Mouse (Mus musculus): ENCODE results near the gene Gls2.

- TF ChIP-seq CTCF (IDR thresholded peaks at IDR 0.05; ENCODE audit: control insufficient read depth, insufficient read depth, insufficient read length) (no peak), MYOD1 (IDR thresholded peaks at IDR 0.05; ENCODE audit: control insufficient read depth, insufficient read length, low read depth) (no peak), MAX (IDR thresholded peaks at IDR 0.05) (no peak), USF1 (IDR thresholded peaks at IDR 0.05; ENCODE audit: low read depth) (no peak), CEBPB (IDR thresholded peaks at IDR 0.05; ENCODE audit: low read depth) (no peak)
Measured at GRCm38 (mm10) chr10:128212871-128213323, 18.6 kb downstream of the Gls2 start.

All from C2C12 (cell line).